ENCODE assay signal across 23 mouse cellular contexts in the genomic region with DNA sequence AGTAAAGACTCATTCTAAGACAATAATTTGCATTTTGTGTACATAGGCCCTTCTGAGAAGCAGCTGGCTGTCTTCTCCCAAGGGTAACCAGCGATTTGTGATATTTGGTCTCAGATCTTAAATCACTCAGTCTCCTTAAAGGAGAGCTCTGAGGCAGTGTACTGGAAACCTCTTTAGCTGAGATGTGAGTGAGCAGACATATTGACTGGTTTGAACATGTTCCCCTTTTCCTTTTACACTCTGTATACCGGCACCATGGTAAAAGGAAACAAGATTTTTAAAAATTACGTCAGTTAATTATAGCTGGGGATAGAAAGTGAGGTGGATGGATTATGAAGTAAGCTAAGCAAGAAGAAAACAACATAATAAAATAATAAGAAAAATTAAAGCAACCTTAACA. TPM values are rescaled to one million over a fixed set of nuclear protein-coding genes. Genes with fewer than 3 reads are reported as not detected.
A peak's percentile ranks its signal among the peaks of the same experiment; 100 is the strongest.
DNase-seq lines count a peak whose midpoint lies in the region; ATAC-seq and TF ChIP-seq lines count a peak whose summit lies in the region.
"Had no signal": no experiment of that assay in that cellular context is flagged by ENCODE, and none has a peak within 500 bp of the region (broad histone marks: within the 10 kb centered on the region; RNA-seq: fewer than 3 reads in every experiment).

No protein-coding gene starts in this region.

- H3K27ac ChIP-seq in hindbrain, embryonic 15.5 days (replicated peaks), result peak overlapping the region; percentile 38; the same call in 1 of the 2 replicates
- no peak overlapping the region for H3K27ac ChIP-seq in hindbrain, embryonic 13.5 days
- H3K27ac ChIP-seq in neural tube, embryonic 12.5 days, result no peak overlapping the region
- no peak overlapping the region for H3K27ac ChIP-seq in kidney, adult 2 months (ENCODE audit: insufficient read depth, low read depth, low read length)

- H3K4me1 ChIP-seq in hindbrain, embryonic 15.5 days (replicated peaks), result 0 out of 2 replicates have a peak, but pooled peaks cover 4% of the 10 kb centered on the region
- H3K4me1 ChIP-seq in hindbrain, embryonic 13.5 days (replicated peaks), result peaks cover 12% of the 10 kb centered on the region
- H3K4me1 ChIP-seq in neural tube, embryonic 12.5 days, result no peaks in the 10 kb centered on the region
- H3K4me1 ChIP-seq in kidney, adult 2 months (ENCODE audit: control insufficient read depth, insufficient read depth, low read length), result peaks cover 9% of the 10 kb centered on the region; the same call in 1 of the 2 replicates
- H3K4me1 ChIP-seq: heart, embryonic 10.5 days had no signal

- ATAC-seq in hindbrain, embryonic 15.5 days (ENCODE audit: low FRiP score, low read depth), result no peak
- ATAC-seq in hindbrain, embryonic 13.5 days (ENCODE audit: low FRiP score), result no peak
- peak; percentile 52 for ATAC-seq in neural tube, embryonic 12.5 days (ENCODE audit: low FRiP score, low read depth)
- ATAC-seq in granulocyte monocyte progenitor cell, adult 5-6 weeks (replicated peaks; ENCODE audit: poor library complexity, severe bottlenecking), result peak; percentile 29; the same call in 1 of the 2 replicates

- no peak for TF ChIP-seq CTCF in kidney, adult 2 months (conservative IDR thresholded peaks at IDR 0.05; ENCODE audit: insufficient read depth, insufficient read length, low read depth, low read length)

- no peak for TF ChIP-seq POLR2A in kidney, adult 2 months (IDR thresholded peaks at IDR 0.05; ENCODE audit: low read depth, low read length)

- H3K4me2 ChIP-seq in hindbrain, embryonic 15.5 days, result no peak overlapping the region
- no peak overlapping the region for H3K4me2 ChIP-seq in hindbrain, embryonic 13.5 days
- no peak overlapping the region for H3K4me2 ChIP-seq in neural tube, embryonic 12.5 days (replicated peaks)

- no peak overlapping the region for H3K9ac ChIP-seq in hindbrain, embryonic 15.5 days
- H3K9ac ChIP-seq in hindbrain, embryonic 13.5 days, result no peak overlapping the region
- H3K9ac ChIP-seq in neural tube, embryonic 12.5 days, result no peak overlapping the region

- 56% methylated on average over 3 of the region's 3 CpGs for WGBS in hindbrain, embryonic 15.5 days
- WGBS in hindbrain, embryonic 13.5 days, result 64% methylated on average over 3 of the region's 3 CpGs
- 59% methylated on average over 3 of the region's 3 CpGs for WGBS in neural tube, embryonic 12.5 days
- WGBS in kidney, adult 2 months, result 52% methylated on average over 3 of the region's 3 CpGs

- H3K4me3 ChIP-seq in hindbrain, embryonic 15.5 days, result no peak overlapping the region
- H3K4me3 ChIP-seq in hindbrain, embryonic 13.5 days, result no peak overlapping the region
- H3K4me3 ChIP-seq in neural tube, embryonic 12.5 days, result no peak overlapping the region
- no peak overlapping the region for H3K4me3 ChIP-seq in kidney, adult 2 months (ENCODE audit: insufficient read depth, low read depth, low read length)

- no peaks in the 10 kb centered on the region for H3K36me3 ChIP-seq in hindbrain, embryonic 15.5 days
- no peaks in the 10 kb centered on the region for H3K36me3 ChIP-seq in hindbrain, embryonic 13.5 days
- no peaks in the 10 kb centered on the region for H3K36me3 ChIP-seq in neural tube, embryonic 12.5 days
- H3K36me3 ChIP-seq in splenic B cell, adult 2 months (ENCODE audit: control insufficient read depth, insufficient read depth, low read length, poor library complexity, severe bottlenecking), result no peaks in the 10 kb centered on the region
- no peaks in the 10 kb centered on the region for H3K36me3 ChIP-seq in kidney, adult 2 months (ENCODE audit: control insufficient read depth, insufficient read depth, low read length)
- H3K36me3 ChIP-seq: forebrain, embryonic 10.5 days; G1E; heart, embryonic 10.5 days; limb, embryonic 10.5 days had no signal

- no peaks in the 10 kb centered on the region for H3K9me3 ChIP-seq in hindbrain, embryonic 15.5 days
- no peaks in the 10 kb centered on the region for H3K9me3 ChIP-seq in hindbrain, embryonic 13.5 days
- H3K9me3 ChIP-seq in neural tube, embryonic 12.5 days, result no peaks in the 10 kb centered on the region
- H3K9me3 ChIP-seq: forebrain, embryonic 10.5 days; G1E; heart, embryonic 10.5 days; limb, embryonic 10.5 days had no signal

- H3K27me3 ChIP-seq in hindbrain, embryonic 15.5 days, result no peaks in the 10 kb centered on the region
- no peaks in the 10 kb centered on the region for H3K27me3 ChIP-seq in hindbrain, embryonic 13.5 days
- no peaks in the 10 kb centered on the region for H3K27me3 ChIP-seq in neural tube, embryonic 12.5 days (replicated peaks)
- no peaks in the 10 kb centered on the region for H3K27me3 ChIP-seq in splenic B cell, adult 2 months (ENCODE audit: control insufficient read depth, insufficient read depth, low read length, poor library complexity, severe bottlenecking)
- no peaks in the 10 kb centered on the region for H3K27me3 ChIP-seq in kidney, adult 2 months (replicated peaks; ENCODE audit: control insufficient read depth, insufficient read depth, low read length)

- DNase-seq in neural tube, embryonic 10.5 days (ENCODE audit: extremely low spot score, low spot score), result no peak
- DNase-seq in splenic B cell, adult 2 months (ENCODE audit: low read depth, low spot score), result peak; percentile 46
- DNase-seq in kidney, adult 2 months, result no peak

RNA-seq across cellular contexts. Expression of a gene that starts 0.7 kb away (rescaled TPM):
- polyA plus RNA-seq in hindbrain, embryonic 15.5 days (2015; fragmentation: Nextera tagmentation; extraction: Ambion mirVana), result 10.1 and 10.3 TPM in 2 replicates
- polyA plus RNA-seq in hindbrain, embryonic 13.5 days (2015; fragmentation: Nextera tagmentation; extraction: Ambion mirVana), result 9.8 and 10.6 TPM in 2 replicates
- polyA plus RNA-seq in neural tube, embryonic 12.5 days (2016; fragmentation: Nextera tagmentation; extraction: Ambion mirVana), result 9.6 and 10.4 TPM in 2 replicates
- total RNA-seq in granulocyte monocyte progenitor cell, adult 5-6 weeks (2014; fragmentation: Nextera tagmentation), result 11.3 and 11.8 TPM in 2 replicates
- total RNA-seq in granulocyte monocyte progenitor cell, adult 5-6 weeks (2017), result 6.9 and 8.2 TPM in 2 replicates
- 11.2 and 13.7 TPM in 2 replicates for polyA plus RNA-seq in kidney, adult 2 months (2012; rRNA removed)

RNA-seq across cellular contexts. Expression of a gene that starts 44.3 kb away (rescaled TPM):
- polyA plus RNA-seq in hindbrain, embryonic 15.5 days (2015; fragmentation: Nextera tagmentation; extraction: Ambion mirVana), result 0.18 and 0.29 TPM in 2 replicates
- 0.05 TPM in 1 of 2 replicates, not detected in the other for polyA plus RNA-seq in hindbrain, embryonic 13.5 days (2015; fragmentation: Nextera tagmentation; extraction: Ambion mirVana)
- 0.05 TPM in 1 of 2 replicates, not detected in the other for polyA plus RNA-seq in neural tube, embryonic 12.5 days (2016; fragmentation: Nextera tagmentation; extraction: Ambion mirVana)
- not detected in 2 replicates for total RNA-seq in granulocyte monocyte progenitor cell, adult 5-6 weeks (2014; fragmentation: Nextera tagmentation)
- not detected in 2 replicates for total RNA-seq in granulocyte monocyte progenitor cell, adult 5-6 weeks (2017)
- polyA plus RNA-seq in kidney, adult 2 months (2012; rRNA removed), result not detected in 2 replicates
- total RNA-seq: G1E; monocyte, adult 5-6 weeks had no signal
- polyA plus RNA-seq: G1E; hindbrain, embryonic 14.5 days; midbrain, embryonic 11.5 days had no signal

RNA-seq across cellular contexts. Expression of a gene that starts 50.4 kb away (rescaled TPM):
- not detected in 2 replicates for polyA plus RNA-seq in hindbrain, embryonic 15.5 days (2015; fragmentation: Nextera tagmentation; extraction: Ambion mirVana)
- not detected in 2 replicates for polyA plus RNA-seq in hindbrain, embryonic 13.5 days (2015; fragmentation: Nextera tagmentation; extraction: Ambion mirVana)
- not detected in 2 replicates for polyA plus RNA-seq in neural tube, embryonic 12.5 days (2016; fragmentation: Nextera tagmentation; extraction: Ambion mirVana)
- total RNA-seq in granulocyte monocyte progenitor cell, adult 5-6 weeks (2014; fragmentation: Nextera tagmentation), result not detected in 2 replicates
- total RNA-seq in granulocyte monocyte progenitor cell, adult 5-6 weeks (2017), result not detected in 2 replicates
- not detected in 2 replicates for polyA plus RNA-seq in kidney, adult 2 months (2012; rRNA removed)
- total RNA-seq: adrenal gland, postnatal 25 days; G1E; gastrocnemius, postnatal 4 days; layer of hippocampus, adult 8-10 months; left cerebral cortex, adult 18-20 months; monocyte, adult 5-6 weeks had no signal
- polyA plus RNA-seq: CD4-positive, CD25-positive, alpha-beta regulatory T cell, adult 4 months; forebrain, embryonic 10.5 days; G1E; heart, embryonic 10.5 days; heart, postnatal 0 days; hindbrain, embryonic 14.5 days; limb, embryonic 10.5 days; liver, embryonic 11.5 days; lung, embryonic 14.5 days; midbrain, embryonic 11.5 days; testis, adult 2 months had no signal

Comparison
In these comparisons a context has a peak if more than half of its experiments do, and no peak if none do; other contexts are left out.
1. ATAC-seq: peak in neural tube, embryonic 12.5 days (single experiment) and granulocyte monocyte progenitor cell, adult 5-6 weeks (single experiment); none in hindbrain, embryonic 15.5 days (single experiment) and hindbrain, embryonic 13.5 days (single experiment).